Mouse (Mus musculus) stomach, embryonic 14.5 days (tissue): ENCODE data around the gene Zfp59. TPM values are rescaled to one million over a fixed set of nuclear protein-coding genes. Genes with fewer than 3 reads are reported as not detected.
"Not testable (repeated sequence)": the region's sequence is repeated elsewhere in the genome, so short reads cannot be mapped to it uniquely, and the experiment has no call there.

Source experiments
- ATAC-seq: fragments of 200-750 bp; cut with Nextera tagmentation; 2 replicates; pipeline ENCODE4 v1.8.0; 2017; ENCODE audit warnings: low read depth, moderate TSS enrichment; ENCODE audit not compliant: insufficient number of reproducible peaks, insufficient read depth, low FRiP score
- H3K27ac ChIP-seq: fragments of 300-500 bp; sonication (generic); 2 replicates; pipeline ENCODE4 v1.5.1; 2014; ENCODE audit warnings: mild to moderate bottlenecking, low read length, moderate library complexity, mixed read lengths
- H3K27me3 ChIP-seq: fragments of 300-500 bp; sonication (generic); 2 replicates; pipeline ENCODE4 v1.6.1; 2014; ENCODE audit warnings: low read length, control low read depth, mixed read lengths; ENCODE audit not compliant: control insufficient read depth, insufficient read depth
- H3K36me3 ChIP-seq: fragments of 300-500 bp; sonication (generic); 2 replicates; pipeline ENCODE4 v1.6.1; 2014; ENCODE audit warnings: mild to moderate bottlenecking, control low read depth, low read length, moderate library complexity, mixed read lengths; ENCODE audit not compliant: control insufficient read depth, insufficient read depth
- H3K4me1 ChIP-seq: fragments of 300-500 bp; sonication (generic); 2 replicates; pipeline ENCODE4 v1.6.1; 2014; ENCODE audit warnings: low read length, control low read depth, mixed read lengths; ENCODE audit not compliant: control insufficient read depth, insufficient read depth
- H3K4me2 ChIP-seq: fragments of 300-500 bp; sonication (generic); replicated peaks from 2 replicates; pipeline ENCODE4 v1.6.1; 2014; ENCODE audit warnings: low read depth, low read length, control low read depth
- H3K4me3 ChIP-seq: fragments of 300-500 bp; sonication (generic); 2 replicates; pipeline ENCODE4 v1.5.1; 2014; ENCODE audit warnings: low read depth, low read length, control low read depth
- H3K9ac ChIP-seq: fragments of 300-500 bp; sonication (generic); replicated peaks from 2 replicates; pipeline ENCODE4 v1.6.1; 2014; ENCODE audit warnings: low read depth, mild to moderate bottlenecking, control low read depth, low read length, moderate library complexity, mixed read lengths
- H3K9me3 ChIP-seq: fragments of 300-500 bp; sonication (generic); 2 replicates; pipeline ENCODE4 v1.6.1; 2016; ENCODE audit warnings: low read depth, low read length, control low read depth; ENCODE audit not compliant: control insufficient read depth
- WGBS: fragments of 180-500 bp; shearing (Covaris S2); extraction: QIAGEN DNeasy Blood & Tissue Kit; methylation state at CpG from one replicate; pipeline ENCODE4 v1.1.7; 2014; 5-methylcytosine and 5-hydroxymethylcytosine counted together
- polyA plus RNA-seq: library from polyadenylated mRNA; unstranded; fragments of >200 nt; fragmentation: Nextera tagmentation; extraction: Ambion mirVana; gene quantifications from 2 replicates; pipeline ENCODE4 v1.2.1, GENCODE M21; 2014

Zfp59 gene
- polyA plus RNA-seq, 1 experiment from 2014 or later: 9.5 TPM

- no peaks in the 10 kb centered on the region for H3K27me3 ChIP-seq
- no peaks in the 10 kb centered on the region for H3K9me3 ChIP-seq
- peaks cover 9% of the 10 kb centered on the region for H3K36me3 ChIP-seq
- under 1% methylated on average over 25 of the region's 25 CpGs for whole genome bisulfite sequencing
- H3K27ac ChIP-seq: peak overlapping the region; percentile 50
- peak overlapping the region; percentile 45 for H3K4me2 ChIP-seq
- peak overlapping the region; percentile 47 for H3K9ac ChIP-seq
- no peaks in the 10 kb centered on the region for H3K4me1 ChIP-seq
- peak; percentile 95 for ATAC-seq
- peak overlapping the region; percentile 58 for H3K4me3 ChIP-seq
Measured at GRCm38 (mm10) chr7:27804297-27805030, 33.9 kb upstream of the Zfp59 start.

GRCm38 (mm10) chr7:27806896-27807295 is 31.5 kb upstream of the Zfp59 start, which contains the start of gene Zfp626:
Gene Zfp626, plus strand, starts transcription at chr7:27807196.
- not testable (repeated sequence) for H3K27me3 ChIP-seq, H3K27ac ChIP-seq, H3K4me1 ChIP-seq, H3K9ac ChIP-seq, H3K4me3 ChIP-seq, H3K9me3 ChIP-seq, H3K4me2 ChIP-seq, ATAC-seq
- peaks cover 20% of the 10 kb centered on the region for H3K36me3 ChIP-seq
- 89% methylated on average over 2 of the region's 3 CpGs for WGBS

DNA sequence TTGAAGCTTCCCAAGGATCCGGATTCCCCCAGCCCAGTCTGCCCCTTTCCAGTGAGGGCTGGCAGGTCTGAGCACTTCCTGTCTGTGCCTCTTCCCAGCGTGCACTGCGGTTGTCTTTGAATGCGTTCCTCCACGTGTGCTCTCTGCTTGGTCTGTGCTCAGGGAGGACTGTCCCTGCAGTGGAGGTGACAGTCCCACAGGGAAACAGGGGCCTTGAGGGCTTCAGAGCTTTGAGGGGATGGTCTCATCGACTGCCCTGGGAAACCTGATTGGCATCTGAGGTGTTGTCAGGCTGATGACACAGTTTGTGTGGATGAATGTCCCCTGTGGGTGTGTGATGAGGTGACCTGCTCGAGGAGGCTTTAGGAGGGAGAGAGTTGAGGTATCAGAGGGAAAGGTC is 31.1 kb upstream of the Zfp59 start:
- not testable (repeated sequence) for ATAC-seq, H3K27ac ChIP-seq, H3K4me3 ChIP-seq, H3K27me3 ChIP-seq, H3K4me2 ChIP-seq, H3K4me1 ChIP-seq, H3K9me3 ChIP-seq, H3K9ac ChIP-seq
- 86% methylated on average over 7 of the region's 7 CpGs for WGBS
- peaks cover 23% of the 10 kb centered on the region for H3K36me3 ChIP-seq

- Histone ChIP-seq H3K9me3 (no peaks in the 10 kb centered on the region), H3K27ac (no peak overlapping the region), H3K27me3 (no peaks in the 10 kb centered on the region), H3K4me2 (no peak overlapping the region), H3K36me3 (peaks cover 17% of the 10 kb centered on the region), H3K4me1 (no peaks in the 10 kb centered on the region), H3K9ac (no peak overlapping the region), H3K4me3 (no peak overlapping the region)
- WGBS: 93% methylated on average over 7 of the region's 7 CpGs
- no peak for ATAC-seq
Measured at GRCm38 (mm10) chr7:27818526-27819110, 19.8 kb upstream of the Zfp59 start.

DNA sequence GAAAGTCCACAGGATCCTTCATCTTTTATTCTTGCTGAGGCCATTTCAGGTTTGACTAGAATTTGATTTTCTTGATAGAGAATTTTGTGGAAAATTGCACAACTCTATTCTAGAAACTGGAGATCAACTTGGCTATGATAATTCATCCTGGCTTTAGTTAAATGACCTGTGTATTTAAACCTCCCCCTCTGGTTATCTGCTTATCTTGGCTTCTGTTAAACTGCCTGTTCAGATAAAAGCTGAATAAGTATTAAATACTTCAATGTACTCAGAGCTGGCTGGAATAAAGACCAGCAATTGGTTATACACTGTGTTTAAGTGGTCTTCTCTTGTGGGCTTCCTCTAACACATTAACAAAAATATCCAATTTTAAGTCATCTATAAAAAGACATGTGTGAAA is 15.8 kb upstream of the Zfp59 start:
- Histone ChIP-seq H3K4me3 (no peak overlapping the region), H3K27me3 (no peaks in the 10 kb centered on the region), H3K27ac (no peak overlapping the region), H3K4me2 (no peak overlapping the region), H3K36me3 (peaks cover 14% of the 10 kb centered on the region; the same call in 1 of the 2 replicates), H3K9me3 (no peaks in the 10 kb centered on the region), H3K4me1 (no peaks in the 10 kb centered on the region), H3K9ac (no peak overlapping the region)
- no peak for ATAC-seq

- Histone ChIP-seq H3K27ac (no peak overlapping the region), H3K4me1 (peaks cover under 1% of the 10 kb centered on the region; the same call in 1 of the 2 replicates), H3K4me3 (no peak overlapping the region), H3K4me2 (no peak overlapping the region), H3K27me3 (no peaks in the 10 kb centered on the region), H3K9ac (no peak overlapping the region), H3K9me3 (no peaks in the 10 kb centered on the region), H3K36me3 (no peaks in the 10 kb centered on the region)
- no peak for ATAC-seq
- 84% methylated on average over 2 of the region's 2 CpGs for WGBS
Measured at GRCm38 (mm10) chr7:27834131-27834530, 4.3 kb upstream of the Zfp59 start.

DNA sequence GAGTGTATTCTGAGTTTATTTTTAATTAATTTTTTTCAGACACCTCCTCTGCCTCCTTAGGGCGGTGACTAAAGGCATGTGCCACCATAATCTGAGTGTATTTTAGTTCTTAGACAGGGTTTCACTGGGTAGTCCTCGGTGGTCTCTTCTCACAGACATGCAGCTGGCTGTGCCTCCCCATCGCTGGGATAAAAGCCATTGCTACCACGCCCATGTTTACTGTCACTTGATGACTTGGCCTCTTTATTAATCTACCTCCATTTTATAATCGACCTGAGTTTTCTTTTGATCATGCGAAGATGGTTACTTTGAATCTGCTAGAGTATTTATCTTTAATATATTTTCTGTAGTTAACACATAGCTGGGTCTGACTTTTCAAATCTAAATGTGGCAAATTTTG is 511 bp upstream of the Zfp59 start:
- peak overlapping the region; percentile 66 for H3K4me2 ChIP-seq
- peak overlapping the region; percentile 62; the same call in 1 of the 2 replicates for H3K27ac ChIP-seq
- ATAC-seq: no peak
- no peaks in the 10 kb centered on the region for H3K9me3 ChIP-seq
- H3K4me3 ChIP-seq: peak overlapping the region; percentile 41
- no peaks in the 10 kb centered on the region for H3K27me3 ChIP-seq
- H3K9ac ChIP-seq: peak overlapping the region; percentile 51
- 20% methylated on average over 6 of the region's 6 CpGs for WGBS
- peaks cover 3% of the 10 kb centered on the region; the same call in 1 of the 2 replicates for H3K4me1 ChIP-seq
- H3K36me3 ChIP-seq: no peaks in the 10 kb centered on the region

DNA sequence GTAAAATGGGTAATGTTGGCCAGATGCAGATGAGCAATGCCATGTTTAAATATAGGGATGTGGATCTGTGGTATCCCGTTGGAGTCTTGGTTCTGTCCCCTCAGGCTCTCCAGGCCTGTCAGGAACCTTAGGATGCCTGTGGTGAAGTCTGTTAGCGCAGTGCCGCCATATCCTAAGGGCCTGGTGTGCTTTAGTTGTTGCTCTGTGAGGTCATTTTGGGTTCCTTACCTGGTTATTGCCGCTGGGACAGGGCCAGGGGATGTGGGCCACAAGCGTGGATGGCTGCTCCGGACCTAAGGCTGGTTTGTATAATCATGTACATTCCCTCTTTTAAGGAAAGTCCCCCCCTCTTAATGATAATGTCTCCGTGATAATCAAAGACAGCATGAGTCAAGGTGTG is 1.2 kb downstream of the Zfp59 start:
- no peak overlapping the region for H3K9ac ChIP-seq
- H3K4me2 ChIP-seq: no peak overlapping the region
- H3K27ac ChIP-seq: no peak overlapping the region
- H3K27me3 ChIP-seq: no peaks in the 10 kb centered on the region
- WGBS: 92% methylated on average over 7 of the region's 7 CpGs
- no peaks in the 10 kb centered on the region for H3K36me3 ChIP-seq
- H3K9me3 ChIP-seq: no peaks in the 10 kb centered on the region
- peaks cover 3% of the 10 kb centered on the region; the same call in 1 of the 2 replicates for H3K4me1 ChIP-seq
- H3K4me3 ChIP-seq: no peak overlapping the region
- ATAC-seq: no peak
